ENCODE assay signal across 9 mouse cellular contexts in genomic region chr10:121472593-121473217, GRCm38 (mm10). TPM values are rescaled to one million over a fixed set of nuclear protein-coding genes. Genes with fewer than 3 reads are reported as not detected.
DNase-seq lines count a peak whose midpoint lies in the region; ATAC-seq and TF ChIP-seq lines count a peak whose summit lies in the region.
"Had no signal": no experiment of that assay in that cellular context is flagged by ENCODE, and none has a peak within 500 bp of the region (broad histone marks: within the 10 kb centered on the region; RNA-seq: fewer than 3 reads in every experiment).

No protein-coding gene starts in this region.

- H3K4me3 ChIP-seq in hindbrain, postnatal 0 days (ENCODE audit: low read length) = no peak overlapping the region
- H3K4me3 ChIP-seq in hindbrain, embryonic 14.5 days (replicated peaks; ENCODE audit: low read length) = no peak overlapping the region
- peak overlapping the region; percentile 100; the same call in 1 of the 2 replicates for H3K4me3 ChIP-seq in bone marrow macrophage, adult 2 months (ENCODE audit: insufficient read depth, low read length)
- H3K4me3 ChIP-seq in embryonic facial prominence, embryonic 15.5 days (replicated peaks) = 0 out of 2 replicates have a peak overlapping the region, but pooled peaks have one; percentile 81
- H3K4me3 ChIP-seq in myocyte = no peak overlapping the region
- H3K4me3 ChIP-seq: midbrain, embryonic 15.5 days had no signal

- peak overlapping the region; percentile 91; the same call in 1 of the 2 replicates for H3K4me2 ChIP-seq in hindbrain, postnatal 0 days (ENCODE audit: low read depth, low read length)
- no peak overlapping the region for H3K4me2 ChIP-seq in hindbrain, embryonic 14.5 days (replicated peaks)
- peak overlapping the region; percentile 71 for H3K4me2 ChIP-seq in embryonic facial prominence, embryonic 15.5 days (replicated peaks)
- H3K4me2 ChIP-seq in myocyte (ENCODE audit: low read depth) = peak overlapping the region; percentile 18
- H3K4me2 ChIP-seq: midbrain, embryonic 15.5 days had no signal

- no peak for DNase-seq in hindbrain, postnatal 0 days (ENCODE audit: low spot score)
- DNase-seq in hindbrain, embryonic 14.5 days (ENCODE audit: low spot score) = no peak
- no peak for DNase-seq in adrenal gland, adult 18-20 months (ENCODE audit: low spot score in 2 of 2)
- DNase-seq in cerebellum, postnatal 14 days = no peak
- DNase-seq: cerebellum, adult 18-20 months had no signal

- no peaks in the 10 kb centered on the region for H3K36me3 ChIP-seq in hindbrain, postnatal 0 days (ENCODE audit: insufficient read depth, low read length)
- H3K36me3 ChIP-seq in hindbrain, embryonic 14.5 days (replicated peaks; ENCODE audit: control insufficient read depth, insufficient read depth) = no peaks in the 10 kb centered on the region
- no peaks in the 10 kb centered on the region for H3K36me3 ChIP-seq in embryonic facial prominence, embryonic 15.5 days
- no peaks in the 10 kb centered on the region for H3K36me3 ChIP-seq in myocyte (ENCODE audit: control insufficient read depth, insufficient read depth)
- H3K36me3 ChIP-seq: midbrain, embryonic 15.5 days had no signal

- no peak overlapping the region for H3K27ac ChIP-seq in hindbrain, postnatal 0 days
- no peak overlapping the region for H3K27ac ChIP-seq in hindbrain, embryonic 14.5 days
- H3K27ac ChIP-seq in bone marrow macrophage, adult 2 months (ENCODE audit: insufficient read depth, low read depth, low read length) = peak overlapping the region; percentile 79
- H3K27ac ChIP-seq in embryonic facial prominence, embryonic 15.5 days (replicated peaks) = peak overlapping the region; percentile 48; the same call in 1 of the 2 replicates
- H3K27ac ChIP-seq: midbrain, embryonic 15.5 days had no signal

- H3K79me2 ChIP-seq in myocyte (ENCODE audit: control insufficient read depth, insufficient read depth) = peaks cover 72% of the 10 kb centered on the region

- H3K27me3 ChIP-seq in hindbrain, postnatal 0 days (ENCODE audit: insufficient read depth, low read length) = no peaks in the 10 kb centered on the region
- peaks cover 12% of the 10 kb centered on the region; the same call in 1 of the 2 replicates for H3K27me3 ChIP-seq in hindbrain, embryonic 14.5 days (ENCODE audit: control insufficient read depth, insufficient read depth, low read length)
- no peaks in the 10 kb centered on the region for H3K27me3 ChIP-seq in embryonic facial prominence, embryonic 15.5 days
- H3K27me3 ChIP-seq in myocyte (ENCODE audit: control insufficient read depth, insufficient read depth, insufficient read length) = no peaks in the 10 kb centered on the region

- H3K4me1 ChIP-seq in hindbrain, postnatal 0 days (ENCODE audit: insufficient read depth, low read length) = peaks cover 3% of the 10 kb centered on the region
- H3K4me1 ChIP-seq in hindbrain, embryonic 14.5 days (replicated peaks; ENCODE audit: control insufficient read depth, insufficient read depth, low read length) = peaks cover 9% of the 10 kb centered on the region; the same call in 1 of the 2 replicates
- H3K4me1 ChIP-seq in bone marrow macrophage, adult 2 months (ENCODE audit: control insufficient read depth, insufficient read depth, low read length) = peaks cover 48% of the 10 kb centered on the region
- peaks cover 66% of the 10 kb centered on the region for H3K4me1 ChIP-seq in embryonic facial prominence, embryonic 15.5 days

- H3K9ac ChIP-seq in hindbrain, postnatal 0 days (replicated peaks; ENCODE audit: low read length) = no peak overlapping the region
- H3K9ac ChIP-seq in hindbrain, embryonic 14.5 days = no peak overlapping the region
- H3K9ac ChIP-seq in embryonic facial prominence, embryonic 15.5 days = no peak overlapping the region
- H3K9ac ChIP-seq: midbrain, embryonic 15.5 days had no signal

- 87% methylated on average over 11 of the region's 11 CpGs for WGBS in hindbrain, postnatal 0 days
- 89% methylated on average over 11 of the region's 11 CpGs for WGBS in hindbrain, embryonic 14.5 days
- WGBS in embryonic facial prominence, embryonic 15.5 days = 67% methylated on average over 11 of the region's 11 CpGs

- ATAC-seq in hindbrain, postnatal 0 days = no peak
- no peak for ATAC-seq in hindbrain, embryonic 14.5 days (ENCODE audit: low FRiP score)
- ATAC-seq in embryonic facial prominence, embryonic 15.5 days (ENCODE audit: insufficient number of reproducible peaks, low FRiP score, low TSS enrichment, low read depth) = no peak
- ATAC-seq: midbrain, embryonic 15.5 days had no signal

- H3ac ChIP-seq in myocyte (ENCODE audit: control insufficient read depth, insufficient read length) = no peak overlapping the region

- no peak for TF ChIP-seq CTCF in hindbrain, postnatal 0 days (IDR thresholded peaks at IDR 0.05; ENCODE audit: low read depth)
- TF ChIP-seq CTCF in bone marrow macrophage, adult 2 months (IDR thresholded peaks at IDR 0.05; ENCODE audit: low read depth, low read length) = no peak

- no peak for TF ChIP-seq POLR2A in bone marrow macrophage, adult 2 months (IDR thresholded peaks at IDR 0.05; ENCODE audit: borderline replicate concordance, low read depth, low read length)
- TF ChIP-seq POLR2A in myocyte (IDR thresholded peaks at IDR 0.05; ENCODE audit: insufficient read length, low read depth) = no peak

- no peaks in the 10 kb centered on the region for H3K9me3 ChIP-seq in hindbrain, postnatal 0 days (ENCODE audit: low read length)
- H3K9me3 ChIP-seq in hindbrain, embryonic 14.5 days (ENCODE audit: control insufficient read depth, low read length) = no peaks in the 10 kb centered on the region
- no peaks in the 10 kb centered on the region for H3K9me3 ChIP-seq in embryonic facial prominence, embryonic 15.5 days (replicated peaks)
- H3K9me3 ChIP-seq: midbrain, embryonic 15.5 days had no signal

TF ChIP-seq in myocyte, 11 proteins besides CTCF, POLR2A, EP300 and RAD21:
- TF ChIP-seq SRF (IDR thresholded peaks at IDR 0.05; ENCODE audit: control insufficient read depth, insufficient read length, low read depth) = no peak
- TF ChIP-seq MAX (IDR thresholded peaks at IDR 0.05; ENCODE audit: low read depth) = no peak
- no peak for TF ChIP-seq CEBPB (IDR thresholded peaks at IDR 0.05; ENCODE audit: insufficient read depth, poor library complexity, severe bottlenecking)
- no peak for TF ChIP-seq MYOG (IDR thresholded peaks at IDR 0.05; ENCODE audit: control insufficient read depth in 1 of 3, insufficient read depth in 1 of 3, insufficient read length in 2 of 3, low read depth in 2 of 3)
- TF ChIP-seq TCF12 (IDR thresholded peaks at IDR 0.05; ENCODE audit: insufficient read depth, poor library complexity, severe bottlenecking) = no peak
- no peak for TF ChIP-seq USF1 (IDR thresholded peaks at IDR 0.05; ENCODE audit: low read depth)
- no peak for TF ChIP-seq TCF3 (IDR thresholded peaks at IDR 0.05; ENCODE audit: insufficient read length, low read depth)
- TF ChIP-seq MYOD1 (IDR thresholded peaks at IDR 0.05; ENCODE audit: control insufficient read depth in 1 of 3, insufficient read length in 2 of 3, low read depth in 2 of 3) = no peak
- no peak for TF ChIP-seq REST (IDR thresholded peaks at IDR 0.05; ENCODE audit: insufficient read depth, insufficient read length)
- TF ChIP-seq POLR2AphosphoS2 (IDR thresholded peaks at IDR 0.05; ENCODE audit: insufficient read length, low read depth) = no peak
- no peak for TF ChIP-seq E2F4 (IDR thresholded peaks at IDR 0.05; ENCODE audit: insufficient read depth)

RNA-seq across cellular contexts. Expression of gene Rassf3, which starts 3.4 kb away (rescaled TPM):
- total RNA-seq in hindbrain, postnatal 0 days (2014; rRNA removed) = 7.4 and 11.1 TPM in 2 replicates
- 5.7 and 6.0 TPM in 2 replicates for polyA plus RNA-seq in hindbrain, postnatal 0 days (2015; fragmentation: Nextera tagmentation; extraction: Ambion mirVana)
- polyA plus RNA-seq in hindbrain, embryonic 14.5 days (2014; fragmentation: Nextera tagmentation; extraction: Ambion mirVana) = 5.8 and 6.5 TPM in 2 replicates
- polyA plus RNA-seq in bone marrow macrophage, adult 2 months (2012; ENCODE audit: insufficient read depth, insufficient read length, missing spikeins) = 59.8 and 65.1 TPM in 2 replicates
- 20.3 and 21.0 TPM in 2 replicates for polyA plus RNA-seq in embryonic facial prominence, embryonic 15.5 days (2015; fragmentation: Nextera tagmentation; extraction: Ambion mirVana)
- polyA plus RNA-seq in myocyte (2012; fragmentation: generic; extraction: Trizol) = 32.3 TPM
- total RNA-seq in adrenal gland, adult 18-20 months (2021) = 10 to 100 TPM; 39.2 to 44.8 TPM

Comparison
In these comparisons a context has a peak if more than half of its experiments do, and no peak if none do; other contexts are left out.
1. H3K27ac ChIP-seq: peak in bone marrow macrophage, adult 2 months (single experiment) and embryonic facial prominence, embryonic 15.5 days (single experiment); none in hindbrain, postnatal 0 days (single experiment) and hindbrain, embryonic 14.5 days (single experiment).
2. H3K4me3 ChIP-seq: peak in bone marrow macrophage, adult 2 months (single experiment) and embryonic facial prominence, embryonic 15.5 days (single experiment); none in hindbrain, postnatal 0 days (single experiment), hindbrain, embryonic 14.5 days (single experiment) and myocyte (single experiment).